Mouse (Mus musculus): ENCODE results near the gene Caln1. TPM values are rescaled to one million over a fixed set of nuclear protein-coding genes. Genes with fewer than 3 reads are reported as not detected.

The Caln1 gene
- polyA plus RNA-seq, 1 experiment from 2014 or later: 0.38 TPM

DNA sequence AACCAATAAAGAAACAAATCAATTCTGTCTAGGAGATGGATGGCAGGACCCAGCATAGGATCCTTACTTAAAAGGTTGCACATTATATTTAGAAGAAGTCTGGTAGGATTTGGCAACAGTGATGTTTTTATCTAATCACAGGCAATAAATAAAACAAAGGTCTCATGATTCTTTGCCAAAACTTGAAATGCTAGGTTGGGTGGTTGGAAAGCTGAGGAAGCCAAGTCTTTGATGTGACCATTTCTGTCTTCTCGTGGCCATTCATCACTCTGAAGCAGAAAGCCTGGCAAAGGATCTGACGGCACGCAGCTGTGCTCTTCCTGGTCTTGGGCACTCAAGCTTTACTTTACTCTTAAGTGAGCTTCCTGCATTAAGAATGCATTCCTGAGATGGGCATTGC, 193.9 kb downstream of the Caln1 start:
- H3K9me3 ChIP-seq (replicated peaks; ENCODE audit: control insufficient read depth, low read length): no peaks in the 10 kb centered on the region
- H3K36me3 ChIP-seq (replicated peaks; ENCODE audit: control insufficient read depth, insufficient read depth, low read depth, low read length): no peaks in the 10 kb centered on the region
- no peaks in the 10 kb centered on the region for H3K27me3 ChIP-seq (ENCODE audit: control insufficient read depth, insufficient read depth, low read length)
- no peak overlapping the region for H3K4me2 ChIP-seq (ENCODE audit: low read depth, low read length)
- DNase-seq (ENCODE audit: low spot score) (no peak), ATAC-seq (replicated peaks; ENCODE audit: insufficient number of reproducible peaks, low FRiP score, low TSS enrichment, low read depth) (no peak)
- WGBS: 87% methylated on average over 3 of the region's 3 CpGs
- no peaks in the 10 kb centered on the region for H3K4me1 ChIP-seq (ENCODE audit: control insufficient read depth, insufficient read depth, low read length)
- H3K4me3 ChIP-seq (ENCODE audit: low read depth, low read length): no peak overlapping the region
- no peak overlapping the region for H3K27ac ChIP-seq (replicated peaks; ENCODE audit: low read depth, low read length)
- no peak overlapping the region for H3K9ac ChIP-seq (replicated peaks; ENCODE audit: low read length)

DNA sequence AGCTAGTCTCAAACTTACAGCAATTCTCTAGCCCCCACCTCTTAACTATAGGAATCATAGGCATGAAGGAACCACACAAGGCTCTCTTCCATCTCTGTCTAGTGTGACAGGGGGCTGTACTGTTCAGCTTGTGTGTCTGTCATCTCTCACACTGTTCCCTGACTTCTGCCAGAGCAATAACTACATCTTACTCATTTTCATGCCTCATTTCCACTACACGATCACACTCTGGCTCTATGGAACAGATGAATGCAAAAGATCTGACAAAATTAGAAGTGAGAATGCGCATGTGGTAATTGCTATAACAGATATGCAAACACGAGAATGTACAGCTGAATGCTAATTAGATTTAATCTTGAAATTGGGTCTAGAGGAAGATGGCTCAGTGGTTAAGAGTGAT, 196.7 kb downstream of the Caln1 start:
- Histone ChIP-seq H3K4me1 (ENCODE audit: control insufficient read depth, insufficient read depth, low read length) (no peaks in the 10 kb centered on the region), H3K4me3 (ENCODE audit: low read depth, low read length) (no peak overlapping the region), H3K36me3 (replicated peaks; ENCODE audit: control insufficient read depth, insufficient read depth, low read depth, low read length) (no peaks in the 10 kb centered on the region), H3K4me2 (ENCODE audit: low read depth, low read length) (no peak overlapping the region), H3K9me3 (replicated peaks; ENCODE audit: control insufficient read depth, low read length) (no peaks in the 10 kb centered on the region), H3K27ac (replicated peaks; ENCODE audit: low read depth, low read length) (no peak overlapping the region), H3K27me3 (ENCODE audit: control insufficient read depth, insufficient read depth, low read length) (no peaks in the 10 kb centered on the region), H3K9ac (replicated peaks; ENCODE audit: low read length) (no peak overlapping the region)
- WGBS: 84% methylated on average over 3 of the region's 3 CpGs
- ATAC-seq (replicated peaks; ENCODE audit: insufficient number of reproducible peaks, low FRiP score, low TSS enrichment, low read depth) (no peak), DNase-seq (ENCODE audit: low spot score) (no peak)

DNA sequence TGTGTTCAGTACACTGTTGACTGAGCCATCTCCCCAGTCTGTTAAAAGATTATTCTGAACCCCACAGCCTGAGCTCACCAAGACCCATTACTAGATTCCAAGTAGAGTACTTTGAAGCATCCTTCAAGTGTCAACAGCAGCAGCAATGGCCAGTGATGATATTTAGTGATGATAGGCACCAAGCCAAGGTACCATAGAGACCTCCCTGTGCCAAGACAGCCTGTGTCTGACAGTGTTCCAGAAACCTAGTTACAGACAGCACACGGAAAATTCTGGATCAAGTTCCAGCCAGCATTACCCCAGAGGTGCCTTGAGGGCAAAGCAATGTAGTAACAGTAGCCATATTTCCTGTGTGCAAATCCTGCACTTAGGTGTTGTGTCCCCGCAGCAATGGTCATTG, 208.3 kb downstream of the Caln1 start:
- no peak overlapping the region for H3K4me2 ChIP-seq (ENCODE audit: low read depth, low read length)
- no peaks in the 10 kb centered on the region for H3K4me1 ChIP-seq (ENCODE audit: control insufficient read depth, insufficient read depth, low read length)
- WGBS: 84% methylated on average over 2 of the region's 2 CpGs
- no peak overlapping the region for H3K9ac ChIP-seq (replicated peaks; ENCODE audit: low read length)
- no peak for ATAC-seq (replicated peaks; ENCODE audit: insufficient number of reproducible peaks, low FRiP score, low TSS enrichment, low read depth)
- no peak overlapping the region for H3K4me3 ChIP-seq (ENCODE audit: low read depth, low read length)
- no peak overlapping the region for H3K27ac ChIP-seq (replicated peaks; ENCODE audit: low read depth, low read length)
- H3K36me3 ChIP-seq (replicated peaks; ENCODE audit: control insufficient read depth, insufficient read depth, low read depth, low read length): no peaks in the 10 kb centered on the region
- no peaks in the 10 kb centered on the region for H3K27me3 ChIP-seq (ENCODE audit: control insufficient read depth, insufficient read depth, low read length)
- H3K9me3 ChIP-seq (replicated peaks; ENCODE audit: control insufficient read depth, low read length): no peaks in the 10 kb centered on the region
- DNase-seq (ENCODE audit: low spot score): no peak

DNA sequence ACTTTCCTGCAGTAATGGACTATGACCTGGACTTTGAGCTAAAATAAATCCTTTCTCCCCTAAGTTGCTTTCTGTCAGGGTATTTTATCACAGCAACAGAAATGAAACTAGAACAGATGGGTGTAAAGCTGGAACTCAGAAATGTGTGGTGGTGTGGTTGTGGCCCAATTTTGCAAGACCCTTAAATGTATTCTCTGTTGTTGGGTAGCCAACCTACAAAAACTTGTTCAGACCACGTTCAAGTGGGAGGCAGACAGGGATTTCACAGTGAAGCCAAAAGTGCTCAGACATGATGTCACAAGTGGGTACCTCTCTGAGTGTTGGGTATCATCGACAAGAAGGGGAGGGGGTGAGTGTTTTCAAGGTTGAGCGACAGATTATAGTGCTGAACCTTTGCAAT, 214.8 kb downstream of the Caln1 start:
- no peak overlapping the region for H3K9ac ChIP-seq (replicated peaks; ENCODE audit: low read length)
- no peaks in the 10 kb centered on the region for H3K4me1 ChIP-seq (ENCODE audit: control insufficient read depth, insufficient read depth, low read length)
- no peaks in the 10 kb centered on the region for H3K36me3 ChIP-seq (replicated peaks; ENCODE audit: control insufficient read depth, insufficient read depth, low read depth, low read length)
- no peak overlapping the region for H3K4me2 ChIP-seq (ENCODE audit: low read depth, low read length)
- H3K27ac ChIP-seq (replicated peaks; ENCODE audit: low read depth, low read length): no peak overlapping the region
- ATAC-seq (replicated peaks; ENCODE audit: insufficient number of reproducible peaks, low FRiP score, low TSS enrichment, low read depth) (no peak), DNase-seq (ENCODE audit: low spot score) (no peak)
- WGBS: 84% methylated on average over 3 of the region's 3 CpGs
- no peak overlapping the region for H3K4me3 ChIP-seq (ENCODE audit: low read depth, low read length)
- no peaks in the 10 kb centered on the region for H3K9me3 ChIP-seq (replicated peaks; ENCODE audit: control insufficient read depth, low read length)
- H3K27me3 ChIP-seq (ENCODE audit: control insufficient read depth, insufficient read depth, low read length): no peaks in the 10 kb centered on the region

DNA sequence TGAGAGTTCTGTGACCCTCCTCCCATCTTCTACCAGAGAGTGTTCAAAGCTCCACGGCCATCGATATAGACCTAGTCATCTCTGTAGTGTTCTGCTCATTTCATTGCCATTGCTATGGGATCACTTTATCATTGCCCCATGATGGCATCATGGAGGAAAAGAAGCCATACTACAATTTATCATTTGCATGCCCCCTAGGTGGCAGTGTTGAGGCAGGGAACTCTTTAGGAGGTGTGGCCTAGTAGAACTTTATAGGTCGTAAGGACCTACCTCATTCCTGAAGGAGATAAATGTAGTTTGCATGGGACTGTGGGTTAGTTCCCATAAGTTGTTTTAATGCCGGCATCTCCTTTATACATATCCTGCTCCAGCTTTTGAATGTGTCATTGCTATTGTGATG, 217.0 kb downstream of the Caln1 start:
- H3K9ac ChIP-seq (replicated peaks; ENCODE audit: low read length): no peak overlapping the region
- H3K9me3 ChIP-seq (replicated peaks; ENCODE audit: control insufficient read depth, low read length): no peaks in the 10 kb centered on the region
- no peaks in the 10 kb centered on the region for H3K36me3 ChIP-seq (replicated peaks; ENCODE audit: control insufficient read depth, insufficient read depth, low read depth, low read length)
- no peak for ATAC-seq (replicated peaks; ENCODE audit: insufficient number of reproducible peaks, low FRiP score, low TSS enrichment, low read depth)
- WGBS: 92% methylated on average over 4 of the region's 4 CpGs
- no peaks in the 10 kb centered on the region for H3K27me3 ChIP-seq (ENCODE audit: control insufficient read depth, insufficient read depth, low read length)
- no peaks in the 10 kb centered on the region for H3K4me1 ChIP-seq (ENCODE audit: control insufficient read depth, insufficient read depth, low read length)
- no peak overlapping the region for H3K27ac ChIP-seq (replicated peaks; ENCODE audit: low read depth, low read length)
- no peak for DNase-seq (ENCODE audit: low spot score)
- no peak overlapping the region for H3K4me3 ChIP-seq (ENCODE audit: low read depth, low read length)
- H3K4me2 ChIP-seq (ENCODE audit: low read depth, low read length): no peak overlapping the region

DNA sequence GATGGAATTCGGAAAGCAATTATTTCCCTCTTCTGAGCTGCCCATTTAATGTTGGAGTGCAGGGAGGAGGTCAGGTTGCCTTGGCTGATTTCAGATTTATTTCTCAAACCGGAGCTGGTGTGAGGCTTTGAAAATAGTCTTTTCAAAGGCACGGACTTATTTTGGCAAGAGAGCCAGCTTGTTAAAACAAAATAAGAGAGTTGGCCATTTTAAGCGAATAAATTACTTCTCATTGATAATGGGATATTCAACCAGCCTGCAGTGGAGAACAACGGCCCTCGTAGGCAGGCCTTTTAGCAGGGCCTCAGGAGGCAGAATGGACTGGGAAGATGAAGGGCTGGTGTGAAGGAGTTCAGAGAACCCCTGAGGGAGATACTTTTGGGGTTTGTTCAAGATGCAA, 227.3 kb downstream of the Caln1 start:
- no peaks in the 10 kb centered on the region for H3K4me1 ChIP-seq (ENCODE audit: control insufficient read depth, insufficient read depth, low read length)
- H3K4me3 ChIP-seq (ENCODE audit: low read depth, low read length): no peak overlapping the region
- no peak for ATAC-seq (replicated peaks; ENCODE audit: insufficient number of reproducible peaks, low FRiP score, low TSS enrichment, low read depth)
- H3K4me2 ChIP-seq (ENCODE audit: low read depth, low read length): no peak overlapping the region
- 55% methylated on average over 6 of the region's 6 CpGs for WGBS
- no peaks in the 10 kb centered on the region for H3K27me3 ChIP-seq (ENCODE audit: control insufficient read depth, insufficient read depth, low read length)
- no peak for DNase-seq (ENCODE audit: low spot score)
- H3K9ac ChIP-seq (replicated peaks; ENCODE audit: low read length): no peak overlapping the region
- H3K27ac ChIP-seq (replicated peaks; ENCODE audit: low read depth, low read length): no peak overlapping the region
- no peaks in the 10 kb centered on the region for H3K9me3 ChIP-seq (replicated peaks; ENCODE audit: control insufficient read depth, low read length)
- no peaks in the 10 kb centered on the region for H3K36me3 ChIP-seq (replicated peaks; ENCODE audit: control insufficient read depth, insufficient read depth, low read depth, low read length)

DNA sequence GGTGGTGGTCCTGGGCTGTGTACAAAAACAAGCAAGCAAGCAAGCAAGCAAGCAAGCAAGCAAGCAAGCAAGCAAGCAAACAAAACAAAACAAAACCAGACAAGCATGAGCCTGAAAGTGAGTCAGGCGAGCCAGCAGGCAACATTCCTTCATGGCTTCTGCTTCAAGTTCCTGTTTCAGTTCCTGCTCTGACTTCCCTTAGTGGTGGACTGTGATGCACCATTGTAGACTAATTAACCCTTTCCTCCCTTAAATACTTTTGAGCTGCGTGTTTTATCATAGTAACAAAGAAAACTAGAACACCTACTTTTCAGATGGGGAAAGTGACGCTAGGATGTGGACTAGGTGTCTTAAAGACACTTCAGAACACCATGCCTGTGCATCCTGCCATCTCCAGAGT, 244.4 kb downstream of the Caln1 start:
- WGBS: 75% methylated on average over 3 of the region's 3 CpGs

DNA sequence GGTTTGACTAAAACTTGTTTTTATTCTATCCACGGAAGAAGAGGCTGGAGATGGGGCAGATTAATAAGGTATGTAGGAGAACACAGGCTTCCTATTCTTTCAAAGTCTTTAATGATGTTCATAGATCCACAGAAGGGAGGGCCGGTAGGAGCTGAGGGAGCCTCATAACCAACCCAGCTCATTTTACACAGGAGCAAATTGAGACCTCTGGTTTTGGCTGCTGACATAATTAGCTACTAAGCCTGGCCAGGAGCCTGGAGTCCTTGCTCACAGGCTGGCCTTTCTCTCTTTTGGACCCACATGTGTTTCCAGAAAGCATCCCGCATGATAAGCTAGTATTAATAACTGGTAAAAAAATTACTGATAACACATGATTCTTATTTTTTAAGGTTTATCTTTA, 245.0 kb downstream of the Caln1 start:
- ATAC-seq (replicated peaks; ENCODE audit: insufficient number of reproducible peaks, low FRiP score, low TSS enrichment, low read depth): no peak
- 59% methylated on average over 3 of the region's 3 CpGs for WGBS

More for the DNA sequence above, 244.4 kb downstream of the Caln1 start:
- no peaks in the 10 kb centered on the region for H3K9me3 ChIP-seq (replicated peaks; ENCODE audit: control insufficient read depth, low read length)
- H3K27me3 ChIP-seq (ENCODE audit: control insufficient read depth, insufficient read depth, low read length): no peaks in the 10 kb centered on the region
- H3K4me1 ChIP-seq (ENCODE audit: control insufficient read depth, insufficient read depth, low read length): no peaks in the 10 kb centered on the region
- ATAC-seq (replicated peaks; ENCODE audit: insufficient number of reproducible peaks, low FRiP score, low TSS enrichment, low read depth) (no peak), DNase-seq (ENCODE audit: low spot score) (no peak)
- H3K4me3 ChIP-seq (ENCODE audit: low read depth, low read length): no peak overlapping the region
- no peaks in the 10 kb centered on the region for H3K36me3 ChIP-seq (replicated peaks; ENCODE audit: control insufficient read depth, insufficient read depth, low read depth, low read length)
- H3K9ac ChIP-seq (replicated peaks; ENCODE audit: low read length): no peak overlapping the region
- H3K27ac ChIP-seq (replicated peaks; ENCODE audit: low read depth, low read length): no peak overlapping the region
- H3K4me2 ChIP-seq (ENCODE audit: low read depth, low read length): no peak overlapping the region

More for the DNA sequence above, 245.0 kb downstream of the Caln1 start:
- Histone ChIP-seq H3K4me1 (ENCODE audit: control insufficient read depth, insufficient read depth, low read length) (no peaks in the 10 kb centered on the region), H3K27ac (replicated peaks; ENCODE audit: low read depth, low read length) (no peak overlapping the region), H3K27me3 (ENCODE audit: control insufficient read depth, insufficient read depth, low read length) (no peaks in the 10 kb centered on the region), H3K9ac (replicated peaks; ENCODE audit: low read length) (no peak overlapping the region), H3K4me2 (ENCODE audit: low read depth, low read length) (no peak overlapping the region), H3K4me3 (ENCODE audit: low read depth, low read length) (no peak overlapping the region), H3K36me3 (replicated peaks; ENCODE audit: control insufficient read depth, insufficient read depth, low read depth, low read length) (no peaks in the 10 kb centered on the region), H3K9me3 (replicated peaks; ENCODE audit: control insufficient read depth, low read length) (no peaks in the 10 kb centered on the region)
- DNase-seq (ENCODE audit: low spot score): peak; percentile 21

All from embryonic facial prominence, embryonic 11.5 days (tissue).